Mouse (Mus musculus) gastrocnemius, postnatal 4 days (tissue): Measurements from ENCODE around the gene Kcnn1. TPM values are rescaled to one million over a fixed set of nuclear protein-coding genes. Genes with fewer than 3 reads are reported as not detected.
A peak's percentile ranks its signal among the peaks of the same experiment; 100 is the strongest.
"Not testable (repeated sequence)": the region's sequence is repeated elsewhere in the genome, so short reads cannot be mapped to it uniquely, and the experiment has no call there.

Experiments
- DNase-seq, 2 experiments: peaks; one replicate each; pipeline ENCODE4 v3.0.0; 2021 to 2022; ENCODE audit warnings: low spot score in 2 of 2, mixed read lengths in 2 of 2
- total RNA-seq, 2 experiments: library from RNA; stranded (reverse); gene quantifications; 2 replicates each; pipeline ENCODE4 v1.2.3; 2021

Kcnn1 gene
- total RNA-seq, 2 experiments from 2014 or later: 1.7 to 1.8 TPM

- no peak for DNase-seq
Observed at GRCm38 (mm10) chr8:70843214-70843773, 19.8 kb downstream of the Kcnn1 start.

DNA sequence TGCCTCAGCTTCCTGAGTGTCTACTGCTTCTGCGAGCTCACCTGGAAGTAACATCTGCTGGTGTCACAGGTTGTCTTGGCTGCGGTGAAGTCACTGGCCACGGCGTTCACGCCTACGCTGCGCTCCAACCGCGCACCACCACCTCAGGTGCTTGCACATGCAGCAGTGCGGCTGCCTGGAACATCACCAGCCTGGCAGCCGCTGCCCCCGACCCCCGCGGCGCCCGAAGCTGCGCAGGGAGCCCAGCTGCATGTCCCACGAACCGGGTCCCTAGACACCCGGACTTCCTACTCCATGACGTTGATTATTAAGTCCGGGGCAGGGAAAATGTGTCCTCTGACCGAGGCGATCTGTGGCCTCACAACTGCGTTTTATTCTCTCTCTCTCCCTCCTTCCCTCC lies 20.6 kb downstream of the Kcnn1 start:
- no peak for DNase-seq

- DNase-seq: peak; percentile 82 to 89
Observed at GRCm38 (mm10) chr8:70841147-70842072, 21.6 kb downstream of the Kcnn1 start.

GRCm38 (mm10) chr8:70840590-70840989 lies 22.5 kb downstream of the Kcnn1 start:
- DNase-seq: no peak

- DNase-seq: peak; percentile 89 to 98
Observed at GRCm38 (mm10) chr8:70839408-70840351, 23.4 kb downstream of the Kcnn1 start, which contains the start of gene Arrdc2. Gene Arrdc2 (minus strand): TSS chr8:70839720.

- no peak for DNase-seq
Observed at GRCm38 (mm10) chr8:70838654-70839407, 24.2 kb downstream of the Kcnn1 start.

GRCm38 (mm10) chr8:70836666-70837065 lies 26.4 kb downstream of the Kcnn1 start:
- DNase-seq: no peak

GRCm38 (mm10) chr8:70834071-70834470 lies 29.0 kb downstream of the Kcnn1 start:
- DNase-seq: no peak

GRCm38 (mm10) chr8:70833520-70833919 lies 29.5 kb downstream of the Kcnn1 start:
- peak in 1 of 2 experiments; percentile 73 for DNase-seq

GRCm38 (mm10) chr8:70833018-70833482 lies 30.0 kb downstream of the Kcnn1 start:
- DNase-seq: no peak

DNA sequence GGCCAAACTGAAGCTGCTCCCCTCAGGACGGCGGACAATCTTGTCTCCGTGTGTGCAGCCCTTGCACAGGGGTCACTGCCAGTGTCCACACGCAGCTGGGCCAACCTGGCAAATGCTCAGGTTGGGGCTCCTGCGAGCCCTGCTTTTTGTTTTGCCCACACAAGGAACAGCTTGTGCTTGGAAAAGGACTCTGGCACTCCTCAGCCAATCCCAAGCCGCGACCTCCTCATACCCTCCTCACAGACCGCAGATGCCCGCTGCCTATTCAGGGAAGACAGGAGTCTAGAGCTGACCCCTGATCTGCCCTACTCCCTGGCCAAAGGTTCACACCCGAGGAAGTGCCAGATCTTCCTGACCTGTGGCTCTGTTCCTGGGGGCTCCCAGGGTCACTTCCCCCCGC lies 30.7 kb downstream of the Kcnn1 start:
- no peak for DNase-seq

DNA sequence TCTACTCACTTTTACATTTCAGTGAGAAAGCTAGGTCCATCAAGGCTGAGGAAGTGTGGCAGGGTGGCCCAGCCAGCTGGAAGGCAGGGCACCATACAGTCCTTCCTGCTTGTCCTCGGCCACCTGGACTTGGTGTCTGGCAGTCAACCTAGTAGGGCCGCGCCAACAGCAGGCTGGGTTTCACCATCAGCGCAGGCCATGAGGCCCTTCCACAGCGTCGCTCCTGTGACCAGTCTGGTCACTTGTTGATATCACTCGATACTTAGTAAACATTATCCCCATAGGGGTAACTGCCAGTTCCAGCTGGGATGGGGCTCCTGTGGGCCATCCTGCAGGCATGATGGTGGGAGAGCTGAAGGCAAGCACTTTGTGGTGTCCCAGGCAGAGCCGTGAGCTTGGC lies 31.5 kb downstream of the Kcnn1 start:
- DNase-seq: no peak

DNA sequence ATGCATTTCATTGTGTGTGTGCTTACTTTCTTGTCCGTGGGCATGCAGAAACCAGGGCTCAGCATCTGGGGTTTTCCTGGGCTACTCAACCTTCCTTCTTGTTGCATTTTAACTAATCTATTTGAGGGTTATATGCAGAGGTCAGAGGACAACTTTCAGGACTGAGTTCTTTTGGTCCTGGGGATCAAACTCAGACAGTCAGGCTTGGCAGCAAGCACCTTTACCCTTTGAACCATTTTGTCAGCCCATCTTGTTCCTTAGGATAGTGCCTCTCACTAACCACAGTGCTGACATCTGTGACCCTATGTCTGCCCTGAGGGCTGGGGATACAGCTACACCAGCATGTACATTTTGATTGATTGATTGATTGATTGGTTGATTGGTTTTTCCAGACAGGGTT lies 35.3 kb downstream of the Kcnn1 start:
- DNase-seq: no peak

DNA sequence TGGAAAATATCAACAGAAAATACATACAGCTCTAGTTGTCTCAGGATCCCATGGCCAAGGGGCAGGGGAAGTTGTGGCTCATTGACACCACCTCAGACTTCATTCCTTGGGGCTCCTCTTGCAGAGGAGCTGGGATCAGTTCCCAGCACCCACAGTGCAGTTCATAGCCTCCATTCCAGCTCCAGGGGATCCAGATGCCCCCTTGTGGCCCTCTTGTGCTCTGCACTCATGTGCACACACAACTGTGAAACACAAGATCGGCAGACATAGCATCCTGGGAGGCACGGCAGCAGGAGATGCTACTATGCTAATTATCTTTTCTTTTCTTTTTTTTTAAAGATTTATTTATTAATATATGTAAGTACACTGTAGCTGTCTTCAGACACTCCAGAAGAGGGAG lies 36.0 kb downstream of the Kcnn1 start:
- DNase-seq: no peak

DNA sequence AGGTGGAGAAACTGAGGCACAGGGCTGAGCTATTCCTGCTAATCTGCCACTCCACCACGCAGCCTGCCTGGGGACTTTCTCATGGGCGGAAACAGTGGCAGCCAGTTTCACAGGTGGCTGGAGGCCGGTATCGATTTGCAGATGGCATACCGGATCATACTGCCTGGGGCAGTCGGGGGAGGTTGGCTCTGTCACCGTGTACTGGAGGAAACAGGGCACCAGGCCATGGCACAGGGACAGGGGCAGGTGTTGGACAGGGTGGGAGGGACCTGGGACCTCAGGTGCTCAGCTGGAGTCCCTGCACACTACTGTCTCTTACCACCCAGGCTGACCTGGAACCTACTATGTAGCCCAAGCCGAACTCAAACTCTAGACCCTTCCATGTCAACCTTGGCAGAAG lies 37.2 kb downstream of the Kcnn1 start:
- no peak for DNase-seq

- no peak for DNase-seq
Observed at GRCm38 (mm10) chr8:70823802-70824201, 39.3 kb downstream of the Kcnn1 start.

DNA sequence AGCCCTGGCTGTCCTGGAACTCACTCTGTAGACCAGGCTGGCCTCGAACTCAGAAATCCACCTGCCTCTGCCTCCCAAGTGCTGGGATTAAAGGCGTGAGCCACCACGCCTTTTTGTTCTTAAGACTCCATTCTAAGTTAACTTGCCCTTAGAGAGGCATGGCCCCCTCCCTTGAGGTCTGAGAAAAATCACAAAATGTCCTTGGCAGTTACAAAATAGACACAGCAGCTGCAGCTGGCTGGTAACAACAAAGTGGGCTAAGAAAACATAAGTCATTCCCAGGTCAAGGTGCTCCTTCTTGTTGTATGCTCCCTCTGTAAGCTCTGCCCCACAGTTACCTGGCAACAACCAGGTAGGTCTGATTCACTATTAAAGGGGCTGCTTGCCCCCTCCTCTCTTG lies 40.5 kb downstream of the Kcnn1 start:
- not testable (repeated sequence) for DNase-seq

- no peak for DNase-seq
Observed at GRCm38 (mm10) chr8:70821992-70822391, 41.1 kb downstream of the Kcnn1 start.

GRCm38 (mm10) chr8:70821399-70821962 lies 41.6 kb downstream of the Kcnn1 start:
- peak in 1 of 2 experiments; percentile 70 for DNase-seq
